Mouse (Mus musculus) fibroblast of lung, adult 2 months (primary cell): ENCODE measurements around the gene Dock6.
"Not testable (repeated sequence)": the region's sequence is repeated elsewhere in the genome, so short reads cannot be mapped to it uniquely, and the experiment has no call there.

Source experiments
- DNase-seq: peaks from one replicate; pipeline ENCODE4 v3.0.0-alpha.2; 2011; ENCODE audit warnings: low read depth

Gene Dock6

GRCm38 (mm10) chr9:21808561-21808960 is 43.9 kb downstream of the Dock6 start:
- no peak for DNase-seq

DNA sequence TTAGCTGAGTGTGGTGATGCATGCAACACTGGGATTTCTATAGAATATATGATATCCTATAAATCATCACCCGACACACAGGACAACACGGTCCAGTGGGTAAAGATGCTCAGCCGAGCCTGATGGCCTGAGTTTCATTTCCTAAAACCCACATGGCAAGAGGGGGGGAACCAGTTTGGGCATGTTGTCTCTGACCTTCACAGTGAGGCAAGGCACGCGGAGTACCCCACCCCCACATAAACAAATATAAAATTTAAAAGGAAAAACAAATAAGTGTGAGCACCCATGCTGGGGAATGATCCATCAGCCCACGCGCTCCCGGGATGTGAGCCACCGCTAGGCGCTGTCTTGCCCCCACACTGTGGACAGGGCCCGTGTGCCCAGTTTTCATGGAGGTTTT is 45.5 kb downstream of the Dock6 start:
- DNase-seq = no peak

DNA sequence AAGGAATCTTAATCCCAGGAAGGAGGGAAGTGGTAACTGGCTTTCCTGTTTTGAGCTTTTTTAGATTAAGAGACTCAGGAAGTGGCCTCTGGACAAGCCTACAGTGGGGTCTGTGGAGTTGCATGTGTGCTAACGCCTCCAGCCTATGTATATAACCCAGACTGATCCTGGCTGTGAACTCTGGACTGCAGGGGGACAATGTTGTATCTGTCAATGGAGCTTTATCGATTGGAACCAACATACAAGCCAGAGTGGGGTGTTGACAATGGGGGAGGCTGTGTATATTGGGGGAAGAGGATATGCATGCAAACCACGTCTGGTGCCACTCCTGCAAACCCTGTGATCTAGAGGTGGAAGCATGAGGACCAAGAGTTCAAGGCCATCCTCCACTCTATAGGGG is 46.1 kb downstream of the Dock6 start:
- DNase-seq = no peak

DNA sequence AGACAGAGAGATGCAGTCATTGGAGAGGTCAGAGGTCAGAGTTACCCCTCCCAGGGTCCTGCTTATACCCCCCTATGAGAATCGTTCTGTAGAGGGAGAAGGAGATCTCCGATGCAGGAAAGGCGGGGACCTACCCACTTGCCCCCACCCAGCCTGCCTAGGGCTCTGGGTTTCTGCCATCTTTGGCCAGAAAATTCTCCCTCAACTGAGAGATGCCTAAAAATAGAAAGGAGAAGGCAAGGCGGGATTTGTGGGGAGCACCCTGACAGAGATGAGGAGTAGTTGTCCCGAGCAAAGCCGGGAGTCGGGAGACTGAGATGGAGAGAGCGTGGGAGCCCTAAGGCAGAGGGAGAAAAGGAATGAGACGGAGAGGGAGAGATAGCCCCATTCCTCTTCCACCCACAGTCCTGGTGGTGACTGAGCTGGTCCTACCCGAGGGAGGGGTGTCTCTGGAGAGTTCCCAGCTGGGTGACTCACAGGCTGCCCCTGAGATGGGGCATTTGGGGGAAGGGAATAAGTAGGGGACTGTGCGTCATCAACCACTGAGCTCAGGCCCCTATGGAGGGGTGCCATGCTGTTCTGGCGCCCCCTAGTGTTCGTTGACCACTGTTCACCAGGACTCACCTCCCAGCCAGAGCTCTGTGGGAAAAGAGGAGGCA is 48.3 kb downstream of the Dock6 start:
- DNase-seq = peak; percentile 94

- no peak for DNase-seq
Measured at GRCm38 (mm10) chr9:21801591-21801990, 50.8 kb downstream of the Dock6 start.

DNA sequence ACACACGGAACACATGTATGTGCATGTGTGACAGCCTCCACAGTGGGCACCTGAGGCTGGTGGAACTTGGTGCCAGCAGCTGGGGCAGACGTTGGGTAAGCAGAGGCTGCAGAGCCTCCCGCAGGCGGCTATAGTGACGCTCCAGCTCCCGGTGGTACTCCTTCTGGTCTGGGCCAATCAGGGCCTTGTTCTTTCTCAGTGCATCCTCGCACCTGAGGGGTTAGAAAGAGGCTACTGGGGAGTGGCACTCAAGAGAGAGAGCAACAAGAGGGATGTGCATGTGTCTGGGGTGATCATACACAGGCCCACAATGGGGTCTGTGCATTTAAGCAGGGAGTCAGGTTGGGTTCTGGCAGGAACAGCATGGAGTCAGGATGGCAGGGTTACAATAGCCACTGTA is 51.3 kb downstream of the Dock6 start:
- no peak for DNase-seq

GRCm38 (mm10) chr9:21799010-21799350 is 53.5 kb downstream of the Dock6 start:
- no peak for DNase-seq

DNA sequence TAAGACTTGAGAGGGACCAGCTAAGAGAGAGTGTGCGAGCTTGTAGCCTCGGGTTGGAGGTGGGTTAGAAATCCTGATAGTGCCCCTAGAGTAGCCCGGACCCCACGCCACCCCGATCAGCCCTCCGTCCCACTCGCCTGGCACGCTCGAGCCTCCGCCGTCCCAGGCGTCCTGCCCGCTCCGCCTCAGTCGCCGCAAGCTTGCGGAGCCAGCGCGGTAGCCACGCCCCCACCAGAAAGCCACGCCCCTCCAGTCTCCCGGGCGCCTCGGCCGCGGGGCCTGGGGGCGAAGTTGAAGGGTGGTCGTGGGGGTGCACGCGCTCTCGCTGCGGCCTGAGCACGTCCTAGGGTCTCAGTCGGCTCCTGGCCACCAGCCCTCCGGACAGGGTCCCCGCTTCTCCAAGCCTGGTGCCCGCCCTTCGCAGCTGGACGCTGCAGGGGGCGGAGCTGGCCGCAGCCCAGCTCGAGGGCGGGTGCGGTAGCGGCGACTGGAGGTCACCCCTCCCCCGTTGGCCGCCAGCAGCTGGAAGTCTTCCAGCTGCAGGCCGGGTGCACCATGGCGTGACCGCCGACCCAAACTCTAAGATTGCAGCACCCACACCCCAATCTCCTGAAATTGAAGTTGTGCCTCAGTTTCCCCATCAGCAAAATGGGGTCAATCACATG is 54.0 kb downstream of the Dock6 start, which contains the start of gene Kank2:
TSS of gene Kank2 (minus strand) at position 400 of the 665 bp plus-strand sequence.
- DNase-seq = peak; percentile 61

DNA sequence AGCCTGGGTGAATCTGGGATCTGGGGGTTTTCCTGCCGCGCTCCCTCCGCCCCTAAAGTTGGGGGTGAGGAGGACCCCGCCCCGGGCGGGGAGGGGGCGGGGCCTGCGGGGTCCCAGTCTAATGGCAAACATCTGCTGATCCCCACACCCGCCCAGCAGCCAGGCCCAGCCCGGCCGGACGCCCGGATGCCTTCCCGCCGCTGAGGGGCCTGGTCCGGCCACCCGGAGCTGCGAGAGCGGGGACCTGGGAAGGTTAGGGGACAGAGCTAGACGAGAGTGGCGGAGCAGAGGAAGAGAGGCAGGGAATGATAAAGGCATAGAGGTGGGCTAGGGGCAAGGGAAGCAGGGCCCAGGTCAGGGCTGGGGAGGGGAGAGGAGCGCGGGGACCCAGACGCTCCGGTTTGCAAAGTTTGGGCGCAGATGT is 54.5 kb downstream of the Dock6 start:
- no peak for DNase-seq

GRCm38 (mm10) chr9:21796919-21797318 is 55.5 kb downstream of the Dock6 start:
- DNase-seq = no peak

DNA sequence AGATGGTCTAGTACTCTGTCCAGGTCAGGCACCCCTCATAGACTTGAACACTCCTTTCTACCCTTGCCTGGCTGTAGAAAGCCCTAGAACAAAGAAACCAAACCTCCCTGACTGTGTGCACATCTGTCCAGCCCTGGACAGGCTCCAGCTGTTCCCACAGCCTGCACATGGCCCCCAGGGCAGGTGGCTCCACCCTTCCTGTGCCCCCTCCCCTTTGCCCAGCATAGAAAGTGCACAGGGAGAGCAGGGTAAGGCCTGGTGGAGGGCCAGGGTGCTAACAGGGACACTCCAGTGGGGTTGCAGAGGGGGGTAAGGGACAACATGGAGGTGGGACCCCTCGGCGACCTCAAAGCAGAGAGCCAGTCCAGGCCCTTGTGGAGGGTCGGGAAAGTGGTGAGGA is 56.2 kb downstream of the Dock6 start:
- no peak for DNase-seq

GRCm38 (mm10) chr9:21795579-21795978 is 56.9 kb downstream of the Dock6 start:
- no peak for DNase-seq

DNA sequence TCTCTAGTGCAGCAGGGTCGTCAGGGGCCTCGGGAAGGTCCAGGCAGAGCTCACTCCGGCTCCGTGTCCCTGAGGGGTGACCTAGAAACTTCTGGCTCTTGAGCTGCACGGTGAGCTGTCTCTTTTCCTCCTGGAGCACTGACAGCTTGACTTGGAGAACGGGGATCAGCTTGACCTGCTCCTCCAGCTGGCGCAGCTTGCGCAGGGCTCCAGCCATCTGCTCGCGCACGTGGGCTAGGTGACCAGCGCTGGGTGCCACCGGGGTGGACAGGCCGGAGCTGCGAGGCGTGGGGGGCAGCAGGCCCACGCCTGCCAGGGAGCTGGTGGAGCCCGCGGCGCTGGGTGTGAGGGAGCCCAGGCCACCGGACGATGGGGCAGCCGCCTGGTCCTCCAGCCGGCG is 57.5 kb downstream of the Dock6 start:
- DNase-seq = no peak

DNA sequence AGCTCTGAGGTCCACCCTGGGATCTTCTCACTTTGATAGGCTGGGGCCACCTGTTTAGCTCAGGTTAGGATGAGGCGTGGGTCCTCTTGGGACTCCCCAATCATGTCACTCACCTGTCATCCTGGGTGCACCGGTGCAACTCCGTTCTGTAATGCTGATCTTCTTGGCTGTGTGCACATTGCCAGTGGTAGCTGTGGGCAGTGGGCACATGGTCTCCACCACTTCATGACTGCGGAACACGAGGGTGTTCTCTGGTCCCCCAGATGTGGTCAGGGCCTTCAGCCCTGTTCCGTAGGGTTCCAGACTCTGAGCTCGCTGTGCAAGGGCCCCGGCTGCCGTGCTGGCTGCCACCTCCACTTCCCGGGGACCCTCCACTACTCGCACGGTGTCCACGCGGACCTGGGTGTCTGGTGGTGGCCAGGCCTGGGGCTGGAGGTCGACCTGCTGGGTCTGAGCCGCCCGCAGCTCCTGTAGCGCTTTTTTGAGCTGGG is 58.0 kb downstream of the Dock6 start:
- DNase-seq = no peak

DNA sequence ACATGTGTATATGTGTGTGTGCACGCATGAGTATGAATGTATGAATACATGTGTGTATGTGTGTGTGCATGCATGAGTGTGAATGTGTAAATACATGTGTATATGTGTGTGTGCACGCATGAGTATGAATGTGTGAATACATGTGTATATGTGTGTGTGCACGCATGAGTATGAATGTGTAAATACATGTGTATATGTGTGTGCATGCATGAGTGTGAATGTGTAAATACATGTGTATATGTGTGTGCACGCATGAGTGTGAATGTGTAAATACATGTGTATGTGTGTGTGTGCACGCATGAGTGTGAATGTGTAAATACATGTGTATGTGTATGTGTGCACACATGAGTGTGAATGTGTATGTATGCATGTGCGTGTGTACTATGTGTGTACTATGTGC is 58.9 kb downstream of the Dock6 start:
- not testable (repeated sequence) for DNase-seq

GRCm38 (mm10) chr9:21792644-21793043 is 59.8 kb downstream of the Dock6 start:
- no peak for DNase-seq

DNA sequence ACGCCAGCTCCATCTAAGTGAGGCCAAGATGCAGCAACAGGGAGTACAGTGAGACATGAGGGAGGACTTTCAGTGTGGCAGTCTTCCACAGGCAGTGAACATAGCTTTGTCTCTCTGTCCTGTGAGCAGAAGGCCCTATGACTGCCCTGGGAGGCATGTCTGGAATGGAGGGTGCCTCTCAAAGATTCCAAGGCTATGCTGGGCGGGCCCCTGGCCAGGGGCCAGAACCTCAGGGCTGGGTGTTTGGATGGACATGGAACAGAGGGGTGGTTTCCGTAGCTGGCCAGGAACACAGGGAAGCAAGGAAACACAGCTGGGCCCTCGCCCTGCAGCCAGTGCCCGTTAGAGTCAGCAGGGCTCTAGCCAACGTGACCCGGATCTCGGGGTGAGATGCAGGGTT is 60.6 kb downstream of the Dock6 start:
- peak; percentile 87 for DNase-seq

DNA sequence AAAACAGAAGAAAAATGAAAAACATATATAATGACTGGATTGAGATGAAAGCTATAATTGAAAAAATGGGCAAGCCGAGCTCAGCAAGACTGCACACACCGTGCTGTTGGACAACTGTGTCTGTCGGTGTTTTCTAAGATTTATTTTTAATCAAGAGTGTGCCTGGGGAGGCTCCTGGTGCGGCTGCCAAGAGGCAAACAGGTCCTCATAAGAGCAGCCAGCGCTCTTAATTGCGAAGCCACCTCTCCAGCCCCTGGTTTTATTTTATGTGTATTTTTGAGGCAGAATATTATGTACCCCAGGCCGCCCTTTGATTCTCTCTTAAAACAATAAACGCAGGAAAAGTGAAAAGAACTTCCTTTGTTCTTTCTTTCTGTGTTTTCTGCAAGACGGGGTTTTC is 64.2 kb downstream of the Dock6 start:
- no peak for DNase-seq

GRCm38 (mm10) chr9:21787654-21788053 is 64.8 kb downstream of the Dock6 start:
- DNase-seq = no peak

DNA sequence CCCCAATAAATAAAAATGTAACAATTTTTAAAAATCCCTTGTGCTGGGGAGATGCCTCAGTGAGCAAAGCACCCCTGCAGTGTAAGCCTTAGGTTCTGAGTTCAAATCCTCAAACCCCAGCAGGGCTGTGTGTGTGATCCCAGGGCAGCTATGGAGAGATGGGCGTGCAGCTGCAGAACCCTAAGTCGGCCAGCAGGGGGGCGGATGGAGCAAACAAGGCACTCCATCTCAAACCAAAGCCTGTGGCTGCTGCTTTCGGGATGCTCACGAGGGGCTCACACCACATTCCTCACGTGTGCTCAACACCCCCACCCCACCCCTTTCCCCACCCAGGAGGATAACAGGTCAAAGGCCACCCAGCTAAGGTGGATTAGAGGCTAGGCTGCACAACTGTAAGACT is 65.5 kb downstream of the Dock6 start:
- no peak for DNase-seq

DNA sequence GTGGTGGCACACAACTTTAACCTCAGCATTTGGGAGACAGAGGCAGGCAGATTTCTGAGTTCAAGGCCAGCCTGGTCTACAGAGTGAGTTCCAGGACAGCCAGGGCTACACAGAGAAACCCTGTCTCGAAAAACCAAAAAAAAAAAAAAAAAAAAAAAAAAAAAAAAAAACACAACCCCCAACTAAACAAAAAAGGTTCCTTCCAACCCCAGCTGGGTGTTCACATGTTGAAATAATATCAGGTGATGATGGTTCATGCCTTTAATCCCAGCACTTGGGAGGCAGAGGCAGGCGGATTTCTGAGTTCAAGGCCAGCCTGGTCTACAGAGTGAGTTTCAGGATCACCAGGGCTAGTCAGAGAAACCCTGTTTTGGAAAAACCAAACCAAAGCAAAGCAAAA is 66.1 kb downstream of the Dock6 start:
- not testable (repeated sequence) for DNase-seq

GRCm38 (mm10) chr9:21784517-21785307 is 67.7 kb downstream of the Dock6 start:
- DNase-seq = no peak
